Mouse (Mus musculus): Measurements from ENCODE around the gene Mmp14.

Mmp14 gene

GRCm38 (mm10) chr14:54413877-54414700 lies 17.3 kb upstream of the Mmp14 start:
- no peak for DNase-seq (ENCODE audit: low spot score)

- no peak for DNase-seq (ENCODE audit: low spot score)
Measured at GRCm38 (mm10) chr14:54415241-54416020, 16.0 kb upstream of the Mmp14 start.

DNA sequence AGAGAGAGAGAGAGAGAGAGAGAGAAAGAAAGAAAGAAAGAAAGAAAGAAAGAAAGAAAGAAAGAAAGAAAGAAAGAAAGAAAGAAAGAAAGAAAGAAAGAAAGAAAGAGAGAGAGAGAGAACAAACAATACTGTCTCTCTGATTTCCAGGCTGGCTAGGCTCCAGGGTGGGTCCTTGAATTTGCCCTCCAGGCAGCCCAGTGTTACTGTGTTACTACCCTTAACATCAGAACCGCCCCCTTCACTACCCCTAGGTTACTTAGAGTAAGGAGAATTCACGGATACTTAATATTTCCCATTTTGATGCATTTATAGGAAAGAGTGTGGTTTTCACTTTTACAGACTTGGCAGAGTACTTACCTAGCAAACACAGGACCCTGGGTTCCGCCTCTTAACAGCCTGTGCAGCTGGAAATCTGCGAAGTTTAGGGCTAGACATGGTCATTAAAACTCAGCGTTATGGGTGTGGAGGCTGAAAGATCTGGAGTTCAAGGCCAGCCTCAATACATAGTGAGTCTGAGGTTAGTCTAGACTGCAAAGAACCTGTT lies 15.1 kb upstream of the Mmp14 start:
- no peak for DNase-seq (ENCODE audit: low spot score)

GRCm38 (mm10) chr14:54416830-54417229 lies 14.6 kb upstream of the Mmp14 start:
- no peak for DNase-seq (ENCODE audit: low spot score)

DNA sequence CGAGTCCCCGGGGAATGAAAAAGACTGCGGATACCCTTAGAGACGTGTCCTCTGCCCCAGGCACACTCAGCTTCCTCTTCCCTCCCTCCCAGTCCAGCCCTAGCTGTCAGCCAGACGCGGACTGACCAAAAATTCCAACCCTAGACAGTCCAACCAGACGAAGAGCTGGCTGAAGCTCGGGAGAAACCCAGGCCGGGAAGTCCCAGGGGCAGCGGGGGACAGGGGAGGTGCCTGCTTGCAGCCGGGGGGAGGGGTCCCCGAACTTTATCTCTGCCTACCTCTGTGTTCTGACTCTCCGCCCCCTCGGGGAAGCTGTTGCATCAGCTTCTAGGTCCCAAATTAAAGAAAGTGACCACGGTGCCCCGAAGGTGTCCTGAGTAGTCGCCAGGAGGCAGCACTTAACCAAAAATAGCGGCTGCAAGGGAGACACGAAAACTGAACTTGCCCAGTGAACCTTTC lies 13.8 kb upstream of the Mmp14 start, which contains the start of gene Slc7a7:
Slc7a7 (minus strand) TSS at position 158 of the 459 bp plus-strand sequence.
- peak; percentile 76 for DNase-seq (ENCODE audit: low spot score)

DNA sequence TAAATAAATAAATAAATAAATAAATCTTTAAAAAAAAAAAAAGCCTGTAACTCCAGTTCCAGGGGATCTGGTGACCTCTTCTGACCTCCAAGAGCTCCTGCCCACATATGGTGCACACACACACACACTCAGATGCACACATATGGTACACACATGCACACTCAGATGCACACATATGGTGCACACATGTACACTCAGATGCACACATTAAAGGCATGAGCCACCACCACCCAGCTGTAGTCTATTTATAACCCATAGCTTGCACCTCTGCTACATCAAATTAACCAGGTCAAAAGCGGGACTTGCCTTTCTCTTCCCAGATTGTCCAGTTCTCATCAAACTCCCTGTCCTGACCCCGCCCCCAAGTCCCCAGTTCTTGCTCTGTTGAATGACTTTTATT lies 10.4 kb upstream of the Mmp14 start:
- no peak for DNase-seq (ENCODE audit: low spot score)

DNA sequence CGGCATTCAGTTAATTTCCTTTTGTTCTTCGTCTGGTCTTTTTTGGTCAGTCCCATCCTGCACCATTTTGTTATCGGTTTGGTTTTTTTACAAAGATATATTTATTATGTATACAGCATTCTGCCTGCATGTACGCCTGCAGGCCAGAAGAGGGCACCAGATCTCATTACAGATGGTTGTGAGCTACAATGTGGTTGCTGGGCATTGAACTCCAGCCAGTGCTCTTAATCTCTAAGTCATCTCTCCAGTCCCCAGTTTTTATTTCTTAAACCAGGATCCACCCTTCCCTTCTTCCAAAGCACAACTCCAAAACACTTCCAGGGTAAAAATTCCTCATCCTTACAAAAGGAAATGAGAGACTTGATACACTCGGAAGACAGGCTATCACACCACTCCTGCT lies 8.0 kb upstream of the Mmp14 start:
- DNase-seq (ENCODE audit: low spot score): peak; percentile 46

- DNase-seq (ENCODE audit: low spot score): peak; percentile 43
Measured at GRCm38 (mm10) chr14:54424634-54425033, 6.8 kb upstream of the Mmp14 start.

DNA sequence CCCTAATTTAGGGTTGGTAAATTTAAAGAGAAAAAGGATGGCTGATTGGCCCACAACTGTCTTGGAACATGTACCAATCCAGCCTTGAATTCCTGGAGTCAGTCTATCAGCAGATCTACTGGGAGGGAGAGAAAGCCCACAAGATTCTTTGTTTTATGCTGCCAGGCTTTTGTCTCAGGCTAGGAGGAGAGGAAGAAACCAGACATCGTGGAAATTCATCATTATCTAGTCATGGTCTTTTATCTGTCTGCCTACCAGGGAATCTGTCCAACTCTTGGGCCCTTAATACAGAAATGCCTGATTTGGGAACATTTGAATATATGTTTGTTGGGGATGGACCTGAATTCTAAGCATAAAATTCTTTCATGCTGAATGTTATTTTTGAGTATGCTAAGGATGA lies 5.9 kb upstream of the Mmp14 start:
- peak; percentile 12 for DNase-seq (ENCODE audit: low spot score)

- DNase-seq (ENCODE audit: low spot score): no peak
Measured at GRCm38 (mm10) chr14:54426003-54426688, 5.3 kb upstream of the Mmp14 start.

GRCm38 (mm10) chr14:54426689-54427398 lies 4.6 kb upstream of the Mmp14 start, which contains the start of gene Mrpl52:
Gene Mrpl52 (plus strand): TSS chr14:54426909.
- peak; percentile 89 for DNase-seq (ENCODE audit: low spot score)

GRCm38 (mm10) chr14:54427696-54428095 lies 3.7 kb upstream of the Mmp14 start:
- no peak for DNase-seq (ENCODE audit: low spot score)

DNA sequence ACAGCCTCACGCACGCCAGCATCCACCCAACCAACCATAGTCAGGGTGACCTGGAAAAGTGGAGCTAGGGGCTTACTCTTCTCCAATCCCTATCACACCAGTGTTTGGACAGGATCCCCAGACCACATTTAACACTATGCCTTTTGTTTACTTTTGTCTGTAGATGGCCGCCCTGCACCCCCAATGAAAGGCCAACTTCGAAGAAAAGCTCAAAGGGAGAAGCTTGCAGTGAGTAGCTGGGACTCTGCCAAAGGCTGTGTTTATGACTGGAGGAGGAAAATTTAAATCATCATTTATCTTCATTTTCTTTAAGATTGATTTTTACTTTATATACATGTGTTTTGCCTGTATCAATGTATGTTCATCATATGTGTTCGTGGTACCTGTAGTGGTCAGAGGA lies 3.0 kb upstream of the Mmp14 start:
- DNase-seq (ENCODE audit: low spot score): no peak

DNA sequence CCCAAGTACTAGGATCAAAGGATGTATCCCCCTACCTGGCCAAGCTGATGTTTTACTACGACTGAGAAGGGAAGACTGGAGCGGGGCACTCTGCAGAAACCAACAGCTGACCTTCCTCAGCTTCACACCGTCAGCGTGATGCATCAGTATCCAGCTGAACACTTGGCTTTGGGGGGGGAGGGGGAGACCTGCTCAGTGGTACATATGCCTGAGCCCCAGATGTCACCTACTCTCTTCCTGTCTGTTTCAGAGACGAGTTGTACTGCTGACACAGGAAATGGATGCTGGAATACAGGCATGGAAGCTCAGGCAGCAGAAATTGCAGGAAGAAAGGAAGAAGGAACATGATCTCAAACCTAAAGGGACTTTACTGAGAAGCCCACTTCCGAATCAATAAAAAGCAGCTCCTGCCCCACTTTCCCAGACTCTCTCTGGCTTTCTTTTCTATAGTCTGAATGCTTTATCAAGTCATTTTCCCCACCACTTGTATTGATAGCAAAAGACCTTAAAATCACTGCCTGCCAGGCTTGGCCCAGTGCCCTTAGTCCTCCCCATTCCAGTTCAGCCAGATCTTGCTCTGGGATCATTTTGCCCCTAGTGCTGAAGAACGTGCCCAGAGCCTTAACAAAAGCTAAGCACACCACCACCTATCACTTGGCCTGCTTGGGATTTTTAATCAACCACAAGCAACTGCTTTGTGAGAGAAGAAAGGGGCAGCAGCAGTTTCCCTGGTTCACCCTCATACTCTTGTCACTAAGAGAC lies 1.9 kb upstream of the Mmp14 start:
- DNase-seq (ENCODE audit: low spot score): no peak

DNA sequence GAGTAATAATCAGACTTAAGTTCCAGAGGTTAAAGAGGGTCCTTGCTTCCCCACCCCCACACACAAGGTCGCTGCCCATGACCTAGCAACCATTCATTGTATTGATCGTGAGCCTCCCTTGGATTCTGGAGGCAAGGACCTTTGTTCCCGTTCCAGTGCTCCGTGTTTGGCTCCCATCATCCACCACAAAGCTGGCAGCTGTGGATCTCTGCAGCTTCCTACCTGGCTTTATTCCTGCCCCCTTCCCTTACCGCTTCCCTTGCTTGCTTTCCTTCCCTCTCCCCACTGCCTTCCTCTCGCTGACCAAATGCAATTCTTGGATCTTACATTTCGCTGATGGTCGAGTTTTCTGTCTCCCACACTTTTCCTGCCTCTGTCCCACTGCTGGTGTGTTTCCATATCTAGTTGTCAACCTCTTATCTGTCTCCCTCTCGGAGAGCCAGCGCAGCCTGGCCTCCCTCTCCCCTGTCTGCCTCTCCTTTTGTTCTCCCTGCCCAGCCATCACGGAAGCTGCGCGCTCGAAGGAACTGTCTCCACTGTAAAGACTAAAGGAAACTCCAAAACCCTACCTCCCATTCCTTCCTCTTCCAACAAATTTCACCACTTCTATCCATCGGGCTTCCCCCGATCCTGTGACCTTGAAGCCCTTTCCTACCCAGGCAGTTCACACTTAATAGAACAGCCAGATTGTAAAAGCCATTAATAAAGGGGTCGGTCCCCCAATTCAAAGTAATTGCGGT lies 836 bp upstream of the Mmp14 start:
- DNase-seq (ENCODE audit: low spot score): no peak

- no peak for DNase-seq (ENCODE audit: low spot score)
Measured at GRCm38 (mm10) chr14:54432078-54432836, 845 bp downstream of the Mmp14 start.

- DNase-seq (ENCODE audit: low spot score): no peak
Measured at GRCm38 (mm10) chr14:54432837-54433830, 1.7 kb downstream of the Mmp14 start.

- no peak for DNase-seq (ENCODE audit: low spot score)
Measured at GRCm38 (mm10) chr14:54433941-54434531, 2.6 kb downstream of the Mmp14 start.
